Mouse (Mus musculus) CH12.LX (cell line): ENCODE data around the gene Ipo4.

Source experiments
- BHLHE40 ChIP-seq: IDR thresholded peaks from 2 replicates; pipeline ENCODE4 v1.6.1; 2011; ENCODE audit warnings: mild to moderate bottlenecking, low read depth, low read length, improper control_type of control experiment
- CHD2 ChIP-seq: IDR thresholded peaks from 2 replicates; pipeline ENCODE4 v1.6.1; 2011; ENCODE audit warnings: low read length, improper control_type of control experiment
- CTCF ChIP-seq, 2 experiments: IDR thresholded peaks in 1 of 2; conservative IDR thresholded peaks in 1 of 2; 2 replicates each; pipeline ENCODE4 v1.5.1; 2011 to 2012; ENCODE audit warnings: low read depth in 2 of 2, low read length in 2 of 2, improper control_type of control experiment in 1 of 2, inconsistent platforms in 1 of 2, mild to moderate bottlenecking in 1 of 2, moderate library complexity in 1 of 2
- ELF1 ChIP-seq: IDR thresholded peaks from 2 replicates; pipeline ENCODE4 v1.6.1; 2014; ENCODE audit warnings: low read depth, mild to moderate bottlenecking, inconsistent platforms, low read length, improper control_type of control experiment
- MXI1 ChIP-seq: IDR thresholded peaks from 2 replicates; pipeline ENCODE4 v1.6.1; 2011; ENCODE audit warnings: mild to moderate bottlenecking, low read depth, low read length, improper control_type of control experiment
- POLR2A ChIP-seq: IDR thresholded peaks from 2 replicates; pipeline ENCODE4 v1.6.1; 2011; ENCODE audit warnings: low read depth, mild to moderate bottlenecking, improper control_type of control experiment, low read length

- no peak for TF ChIP-seq CTCF (conservative IDR thresholded peaks at IDR 0.05 in 1 of 2, IDR thresholded peaks at IDR 0.05 in 1 of 2; ENCODE audit: low read depth in 2 of 2, low read length in 2 of 2)
- TF ChIP-seq POLR2A: no peak
- TF ChIP-seq ELF1: no peak
- no peak for TF ChIP-seq MXI1
- TF ChIP-seq BHLHE40: no peak
- TF ChIP-seq CHD2: no peak
These were observed 21.2 kb upstream of the Ipo4 start for GRCm38 (mm10) chr14:55656935-55657334.
